Mouse (Mus musculus) hindbrain, embryonic 16.5 days (tissue): Measurements from ENCODE around the gene Myh14. TPM values are rescaled to one million over a fixed set of nuclear protein-coding genes. Genes with fewer than 3 reads are reported as not detected.

Experiments used
- ATAC-seq: fragments of 200-750 bp; cut with Nextera tagmentation; 2 replicates; pipeline ENCODE4 v1.8.0; 2017; ENCODE audit warnings: moderate TSS enrichment, moderate library complexity
- H3K27ac ChIP-seq: fragments of 300-500 bp; sonication (generic); 2 replicates; pipeline ENCODE4 v1.5.1; 2014; ENCODE audit warnings: low read depth, mild to moderate bottlenecking, control low read depth, low read length, moderate library complexity
- H3K27me3 ChIP-seq: fragments of 300-500 bp; sonication (generic); replicated peaks from 2 replicates; pipeline ENCODE4 v1.6.1; 2014; ENCODE audit warnings: low read length; ENCODE audit not compliant: control insufficient read depth, insufficient read depth
- H3K36me3 ChIP-seq: fragments of 300-500 bp; sonication (generic); 2 replicates; pipeline ENCODE4 v1.6.1; 2014; ENCODE audit warnings: mild to moderate bottlenecking, low read length, moderate library complexity, mixed read lengths; ENCODE audit not compliant: control insufficient read depth, insufficient read depth
- H3K4me1 ChIP-seq: fragments of 300-500 bp; sonication (generic); 2 replicates; pipeline ENCODE4 v1.6.1; 2014; ENCODE audit warnings: low read depth, low read length; ENCODE audit not compliant: control insufficient read depth, insufficient read depth
- H3K4me2 ChIP-seq: fragments of 300-500 bp; sonication (generic); 2 replicates; pipeline ENCODE4 v1.6.1; 2014; ENCODE audit warnings: mild to moderate bottlenecking, low read length, control low read depth, moderate library complexity
- H3K4me3 ChIP-seq: fragments of 300-500 bp; sonication (generic); 2 replicates; pipeline ENCODE4 v1.5.1; 2014; ENCODE audit warnings: mild to moderate bottlenecking, low read length, control low read depth, moderate library complexity
- H3K9ac ChIP-seq: fragments of 300-500 bp; sonication (generic); 2 replicates; pipeline ENCODE4 v1.6.1; 2014; ENCODE audit warnings: low read depth, mild to moderate bottlenecking, control low read depth, low read length, moderate library complexity
- H3K9me3 ChIP-seq: fragments of 300-500 bp; sonication (generic); 2 replicates; pipeline ENCODE4 v1.6.1; 2014; ENCODE audit warnings: mild to moderate bottlenecking, low read length, moderate library complexity; ENCODE audit not compliant: control insufficient read depth
- WGBS: fragments of 180-500 bp; shearing (Covaris S2); extraction: QIAGEN DNeasy Blood & Tissue Kit; methylation state at CpG from one replicate; pipeline ENCODE4 v1.1.7; 2014; 5-methylcytosine and 5-hydroxymethylcytosine counted together
- polyA plus RNA-seq: library from polyadenylated mRNA; unstranded; fragments of >200 nt; fragmentation: Nextera tagmentation; extraction: Ambion mirVana; gene quantifications from 2 replicates; pipeline ENCODE4 v1.2.1, GENCODE M21; 2015

The Myh14 gene
- polyA plus RNA-seq, 1 experiment from 2014 or later = 8.0 TPM

DNA sequence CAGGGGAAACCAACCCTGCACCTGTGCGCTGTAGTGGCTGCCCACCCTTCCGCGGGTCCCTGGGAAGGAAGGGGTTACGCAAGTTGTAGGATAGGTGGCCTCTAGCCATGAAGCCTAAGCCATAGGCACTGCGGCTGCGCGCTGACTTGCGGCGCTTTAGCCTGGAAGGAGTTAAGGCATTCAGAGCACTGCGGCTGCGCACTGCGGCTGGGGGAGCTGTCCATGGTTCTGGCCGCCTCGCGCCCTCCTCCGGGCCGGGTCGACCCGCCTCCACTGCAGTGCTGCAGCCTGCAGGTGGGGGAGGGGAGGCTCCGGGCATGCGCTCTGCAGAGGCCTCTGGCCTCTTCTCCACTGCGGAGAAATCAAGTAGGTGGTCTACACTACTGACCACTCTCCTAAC, 76.9 kb downstream of the Myh14 start:
- Histone ChIP-seq H3K36me3 (no peaks in the 10 kb centered on the region), H3K4me3 (peak overlapping the region; percentile 72), H3K27ac (peak overlapping the region; percentile 81), H3K9ac (peak overlapping the region; percentile 56), H3K4me1 (peaks cover 44% of the 10 kb centered on the region), H3K4me2 (peak overlapping the region; percentile 91), H3K27me3 (no peaks in the 10 kb centered on the region), H3K9me3 (no peaks in the 10 kb centered on the region)
- WGBS = 0% methylated on average over 16 of the region's 22 CpGs
- peak; percentile 75 for ATAC-seq

- Histone ChIP-seq H3K36me3 (no peaks in the 10 kb centered on the region), H3K27me3 (no peaks in the 10 kb centered on the region), H3K4me1 (peaks cover 49% of the 10 kb centered on the region), H3K4me2 (peak overlapping the region; percentile 91), H3K9me3 (no peaks in the 10 kb centered on the region), H3K9ac (peak overlapping the region; percentile 56), H3K4me3 (peak overlapping the region; percentile 72), H3K27ac (no peak overlapping the region)
- ATAC-seq = no peak
- 3% methylated on average over 15 of the region's 15 CpGs for WGBS
Measured at GRCm38 (mm10) chr7:44593051-44593450, 77.6 kb downstream of the Myh14 start.

DNA sequence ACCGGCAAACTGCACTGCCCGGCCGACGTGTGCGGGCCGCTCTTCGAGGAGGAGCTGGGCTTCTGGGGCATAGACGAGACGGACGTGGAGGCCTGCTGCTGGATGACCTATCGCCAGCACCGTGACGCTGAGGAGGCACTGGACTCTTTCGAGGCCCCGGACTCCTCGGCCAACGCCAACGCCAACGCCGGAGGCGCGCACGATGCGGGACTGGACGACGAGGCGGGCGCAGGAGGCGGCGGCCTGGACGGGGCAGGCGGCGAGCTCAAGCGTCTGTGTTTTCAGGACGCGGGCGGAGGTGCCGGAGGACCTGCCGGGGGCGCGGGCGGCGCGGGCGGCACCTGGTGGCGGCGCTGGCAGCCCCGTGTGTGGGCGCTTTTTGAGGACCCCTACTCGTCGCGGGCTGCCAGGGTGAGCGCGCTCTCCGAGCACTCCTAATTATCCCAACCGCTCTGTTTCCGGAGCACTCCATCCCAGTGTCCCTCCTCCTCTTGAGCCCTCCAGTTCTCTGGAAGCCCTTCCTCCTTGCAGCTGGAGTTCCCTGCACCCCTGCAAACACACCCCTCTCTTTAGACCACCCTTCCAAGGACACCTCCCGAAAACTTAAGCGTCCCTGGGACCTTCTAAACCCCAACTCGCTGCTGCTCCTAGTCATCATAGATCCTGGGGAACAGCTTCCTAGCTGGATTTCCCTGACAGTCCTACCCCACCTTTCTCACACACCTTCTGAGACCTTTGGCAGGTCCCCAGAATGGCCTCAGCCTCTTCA, 79.1 kb downstream of the Myh14 start:
- peak overlapping the region; percentile 76 for H3K9ac ChIP-seq
- H3K27me3 ChIP-seq = no peaks in the 10 kb centered on the region
- peak overlapping the region; percentile 72 for H3K4me3 ChIP-seq
- H3K27ac ChIP-seq = peak overlapping the region; percentile 77; the same call in 1 of the 2 replicates
- H3K4me2 ChIP-seq = peak overlapping the region; percentile 91
- no peaks in the 10 kb centered on the region for H3K9me3 ChIP-seq
- no peaks in the 10 kb centered on the region for H3K36me3 ChIP-seq
- under 1% methylated on average over 59 of the region's 60 CpGs for WGBS
- no peak for ATAC-seq
- H3K4me1 ChIP-seq = peaks cover 53% of the 10 kb centered on the region

DNA sequence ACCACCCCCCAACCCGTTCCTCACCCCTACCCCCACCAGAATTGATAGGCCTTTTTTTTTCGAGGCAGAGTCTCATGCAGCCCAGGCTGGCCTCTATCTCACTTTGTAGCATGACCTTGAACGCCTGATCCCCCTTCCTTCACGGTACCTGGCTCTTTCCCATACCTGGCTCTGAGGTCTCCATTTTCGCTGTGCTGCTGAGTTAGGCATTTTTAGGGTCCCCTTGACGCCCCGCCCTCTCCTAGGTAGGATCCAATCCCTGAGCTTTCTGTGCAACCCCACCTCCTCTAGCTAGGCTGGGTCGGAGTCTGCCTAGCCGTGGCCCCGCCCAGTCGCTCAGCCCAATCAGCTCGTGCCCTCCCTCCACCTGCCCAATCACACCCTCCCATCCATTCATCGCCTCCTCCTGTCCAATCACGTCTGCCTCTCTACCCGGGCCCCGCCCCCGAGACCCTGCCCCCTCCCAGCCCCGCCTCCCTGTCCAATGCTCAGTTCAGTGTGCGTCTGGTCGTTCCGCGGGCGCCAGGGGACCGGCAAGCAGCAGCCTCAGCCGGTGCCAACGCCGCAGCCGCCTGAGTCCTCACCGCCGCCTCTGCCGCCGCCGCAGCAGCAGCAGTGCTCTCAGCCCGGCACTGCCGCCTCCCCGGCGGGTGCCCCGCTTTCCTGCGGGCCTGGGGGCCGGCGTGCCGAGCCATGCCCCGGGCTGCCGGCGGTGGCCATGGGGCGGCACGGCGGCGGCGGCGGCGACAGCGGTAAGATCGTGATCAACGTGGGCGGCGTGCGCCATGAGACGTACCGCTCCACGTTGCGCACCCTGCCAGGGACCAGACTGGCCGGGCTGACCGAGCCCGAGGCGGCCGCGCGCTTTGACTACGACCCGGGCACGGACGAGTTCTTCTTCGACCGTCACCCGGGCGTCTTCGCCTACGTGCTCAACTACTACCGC, 80.0 kb downstream of the Myh14 start, which contains the start of gene Kcnc3:
Kcnc3 (plus strand) TSS at position 263 of the 946 bp plus-strand sequence.
- Histone ChIP-seq H3K27me3 (no peaks in the 10 kb centered on the region), H3K9ac (peak within 1 kb of the TSS; percentile 76), H3K4me2 (peak within 1 kb of the TSS; percentile 91), H3K36me3 (no peaks in the 10 kb centered on the region), H3K4me1 (peaks cover 53% of the 10 kb centered on the region), H3K9me3 (no peaks in the 10 kb centered on the region), H3K4me3 (peak within 1 kb of the TSS; percentile 72), H3K27ac (peak within 1 kb of the TSS; percentile 77)
- WGBS = under 1% methylated on average over 78 of the region's 80 CpGs
- ATAC-seq = peak; percentile 90

- Histone ChIP-seq H3K4me3 (peak overlapping the region; percentile 72), H3K9me3 (no peaks in the 10 kb centered on the region), H3K36me3 (no peaks in the 10 kb centered on the region), H3K27ac (peak overlapping the region; percentile 71), H3K27me3 (no peaks in the 10 kb centered on the region), H3K4me2 (peak overlapping the region; percentile 91), H3K4me1 (peaks cover 53% of the 10 kb centered on the region), H3K9ac (peak overlapping the region; percentile 63)
- no peak for ATAC-seq
- WGBS = 3% methylated on average over 13 of the region's 13 CpGs
Measured at GRCm38 (mm10) chr7:44589946-44590345, 80.7 kb downstream of the Myh14 start.

GRCm38 (mm10) chr7:44589149-44589548, 81.5 kb downstream of the Myh14 start:
- Histone ChIP-seq H3K4me1 (peaks cover 46% of the 10 kb centered on the region), H3K4me3 (peak overlapping the region; percentile 72), H3K4me2 (peak overlapping the region; percentile 91), H3K36me3 (no peaks in the 10 kb centered on the region), H3K9me3 (no peaks in the 10 kb centered on the region), H3K27me3 (no peaks in the 10 kb centered on the region), H3K9ac (peak overlapping the region; percentile 63), H3K27ac (peak overlapping the region; percentile 71)
- 0% methylated on average over 26 of the region's 33 CpGs for WGBS
- ATAC-seq = peak; percentile 22

GRCm38 (mm10) chr7:44588338-44588737, 82.3 kb downstream of the Myh14 start:
- WGBS = 7% methylated on average over 12 of the region's 12 CpGs
- Histone ChIP-seq H3K27me3 (no peaks in the 10 kb centered on the region), H3K36me3 (no peaks in the 10 kb centered on the region), H3K4me2 (peak overlapping the region; percentile 91), H3K27ac (no peak overlapping the region), H3K9ac (peak overlapping the region; percentile 63), H3K9me3 (no peaks in the 10 kb centered on the region), H3K4me1 (peaks cover 40% of the 10 kb centered on the region), H3K4me3 (peak overlapping the region; percentile 72)
- no peak for ATAC-seq

- no peak for ATAC-seq
- H3K27me3 ChIP-seq = no peaks in the 10 kb centered on the region
- H3K9me3 ChIP-seq = no peaks in the 10 kb centered on the region
- peak overlapping the region; percentile 47 for H3K9ac ChIP-seq
- no peaks in the 10 kb centered on the region for H3K36me3 ChIP-seq
- H3K4me3 ChIP-seq = peak overlapping the region; percentile 72
- 35% methylated on average over 6 of the region's 6 CpGs for WGBS
- H3K4me1 ChIP-seq = peaks cover 34% of the 10 kb centered on the region
- no peak overlapping the region for H3K27ac ChIP-seq
- peak overlapping the region; percentile 91 for H3K4me2 ChIP-seq
Measured at GRCm38 (mm10) chr7:44587676-44588075, 83.0 kb downstream of the Myh14 start.

- Histone ChIP-seq H3K36me3 (no peaks in the 10 kb centered on the region), H3K4me1 (peaks cover 26% of the 10 kb centered on the region), H3K4me3 (peak overlapping the region; percentile 72), H3K9me3 (no peaks in the 10 kb centered on the region), H3K4me2 (peak overlapping the region; percentile 91), H3K9ac (peak overlapping the region; percentile 47), H3K27ac (peak overlapping the region; percentile 59; the same call in 1 of the 2 replicates), H3K27me3 (no peaks in the 10 kb centered on the region)
- peak; percentile 55 for ATAC-seq
- WGBS = under 1% methylated on average over 18 of the region's 18 CpGs
Measured at GRCm38 (mm10) chr7:44586930-44587329, 83.7 kb downstream of the Myh14 start.
